In the genomic region with DNA sequence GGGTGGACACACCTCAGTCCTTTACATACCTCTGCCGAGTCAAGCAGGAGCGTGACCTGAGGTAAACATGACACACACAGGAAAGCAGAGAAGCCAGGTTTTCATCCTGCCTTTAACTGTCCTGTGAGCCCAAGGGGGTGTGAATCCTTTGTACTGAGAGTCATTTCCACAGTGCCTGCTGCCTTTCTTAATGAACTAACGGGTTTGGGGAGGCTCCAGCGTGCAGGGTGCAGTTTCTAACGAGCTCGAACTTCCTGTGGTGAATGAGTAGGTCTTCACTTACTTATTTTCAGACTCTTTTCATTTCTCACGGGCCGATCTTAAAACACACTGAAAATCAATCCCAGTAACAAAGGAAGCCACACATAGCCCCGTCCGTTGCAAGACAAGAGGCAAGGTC, we compare ENCODE assay signal across 21 mouse cellular contexts. TPM values are rescaled to one million over a fixed set of nuclear protein-coding genes. Genes with fewer than 3 reads are reported as not detected.
DNase-seq lines count a peak whose midpoint lies in the region; ATAC-seq and TF ChIP-seq lines count a peak whose summit lies in the region.
"Had no signal": no experiment of that assay in that cellular context is flagged by ENCODE, and none has a peak within 500 bp of the region (broad histone marks: within the 10 kb centered on the region; RNA-seq: fewer than 3 reads in every experiment).

No protein-coding gene starts in this region.

- no peaks in the 10 kb centered on the region for H3K9me3 ChIP-seq in lung, postnatal 0 days (ENCODE audit: low read length)
- H3K9me3 ChIP-seq: forebrain, embryonic 12.5 days; heart, embryonic 10.5 days; kidney, embryonic 15.5 days; liver, embryonic 15.5 days; midbrain, embryonic 10.5 days; neural tube, embryonic 12.5 days had no signal

- H3K4me2 ChIP-seq in lung, postnatal 0 days (replicated peaks; ENCODE audit: low read depth, low read length): no peak overlapping the region
- H3K4me2 ChIP-seq: forebrain, embryonic 12.5 days; kidney, embryonic 15.5 days; liver, embryonic 15.5 days; neural tube, embryonic 12.5 days had no signal

- no peaks in the 10 kb centered on the region for H3K36me3 ChIP-seq in lung, postnatal 0 days (ENCODE audit: insufficient read depth, low read length)
- H3K36me3 ChIP-seq: forebrain, embryonic 12.5 days; heart, embryonic 10.5 days; kidney, embryonic 15.5 days; liver, embryonic 15.5 days; midbrain, embryonic 10.5 days; neural tube, embryonic 12.5 days had no signal

- DNase-seq in lung, postnatal 0 days (ENCODE audit: low spot score): peak; percentile 21
- DNase-seq in lung, postnatal 10 days: no peak
- DNase-seq in naive thymus-derived CD4-positive, alpha-beta T cell, adult 2 months (ENCODE audit: low read depth): peak; percentile 72
- DNase-seq in embryo, embryonic 10.5 days (ENCODE audit: low spot score): no peak
- DNase-seq in layer of hippocampus, adult 2 months (ENCODE audit: low spot score in 2 of 2): no peak
- DNase-seq in adrenal gland, adult (ENCODE audit: inconsistent age in 2 of 2, low spot score in 1 of 2): no peak
- DNase-seq: adrenal gland, postnatal 36 days; cerebellum, adult 9-11 months; gastrocnemius, postnatal 36 days; heart, postnatal 36 days had no signal

- H3K27me3 ChIP-seq in lung, postnatal 0 days (replicated peaks; ENCODE audit: insufficient read depth, low read length): 0 out of 2 replicates have a peak, but pooled peaks cover under 1% of the 10 kb centered on the region

- no peak for TF ChIP-seq EP300 in lung, postnatal 0 days (IDR thresholded peaks at IDR 0.05)

- no peak overlapping the region for H3K4me3 ChIP-seq in lung, postnatal 0 days (ENCODE audit: low read depth, low read length)
- no peak overlapping the region for H3K4me3 ChIP-seq in layer of hippocampus, adult 2 months
- H3K4me3 ChIP-seq: forebrain, embryonic 12.5 days; heart, embryonic 10.5 days; kidney, embryonic 15.5 days; liver, embryonic 15.5 days; midbrain, embryonic 10.5 days; neural tube, embryonic 12.5 days had no signal

- no peak for ATAC-seq in lung, postnatal 0 days
- peak; percentile 50 for ATAC-seq in common myeloid progenitor, adult 5-6 weeks (replicated peaks; ENCODE audit: low read depth, poor library complexity, severe bottlenecking)

- no peak for TF ChIP-seq CTCF in lung, postnatal 0 days (IDR thresholded peaks at IDR 0.05)
- TF ChIP-seq CTCF in layer of hippocampus, adult 2 months (conservative IDR thresholded peaks at IDR 0.05): no peak

- H3K9ac ChIP-seq in lung, postnatal 0 days (replicated peaks; ENCODE audit: low read depth): no peak overlapping the region
- H3K9ac ChIP-seq: forebrain, embryonic 12.5 days; kidney, embryonic 15.5 days; liver, embryonic 15.5 days; neural tube, embryonic 12.5 days had no signal

- H3K4me1 ChIP-seq in lung, postnatal 0 days (ENCODE audit: insufficient read depth, low read depth, low read length): peaks cover 4% of the 10 kb centered on the region; the same call in 1 of the 2 replicates
- H3K4me1 ChIP-seq: forebrain, embryonic 12.5 days; midbrain, embryonic 10.5 days; neural tube, embryonic 12.5 days had no signal

- no peak overlapping the region for H3K27ac ChIP-seq in lung, postnatal 0 days (ENCODE audit: low read length)
- H3K27ac ChIP-seq in layer of hippocampus, adult 2 months: no peak overlapping the region
- H3K27ac ChIP-seq: forebrain, embryonic 12.5 days; heart, embryonic 10.5 days; kidney, embryonic 15.5 days; liver, embryonic 15.5 days; midbrain, embryonic 10.5 days; neural tube, embryonic 12.5 days; stomach, postnatal 0 days had no signal

- 51% methylated on average over 10 of the region's 10 CpGs for WGBS in lung, postnatal 0 days

RNA-seq across cellular contexts. Expression of gene Chdh, which starts 5.7 kb away (rescaled TPM):
- 0.80 and 1.5 TPM in 2 replicates for polyA plus RNA-seq in lung, postnatal 0 days (2015; fragmentation: Nextera tagmentation; extraction: Ambion mirVana)
- 37.0 and 38.1 TPM in 2 replicates for total RNA-seq in common myeloid progenitor, adult 5-6 weeks (2017)
- total RNA-seq in layer of hippocampus, adult 2 months (2021): 1 to 10 TPM; 2.2 to 2.5 TPM
- total RNA-seq: MEL had no signal
- polyA plus RNA-seq: C2C12; limb, embryonic 11.5 days; midbrain, embryonic 10.5 days had no signal

RNA-seq across cellular contexts. Expression of gene Il17rb, which starts 5.8 kb away (rescaled TPM):
- polyA plus RNA-seq in lung, postnatal 0 days (2015; fragmentation: Nextera tagmentation; extraction: Ambion mirVana): 0.11 and 0.31 TPM in 2 replicates
- total RNA-seq in common myeloid progenitor, adult 5-6 weeks (2017): 2.9 and 3.9 TPM in 2 replicates
- total RNA-seq in layer of hippocampus, adult 2 months (2021): 1 to 10 TPM; 1.1 to 1.2 TPM
- total RNA-seq: gastrocnemius, postnatal 36 days; heart, postnatal 36 days had no signal

RNA-seq across cellular contexts. Expression of gene Actr8, which starts 36.4 kb away (rescaled TPM):
- 38.5 and 39.2 TPM in 2 replicates for polyA plus RNA-seq in lung, postnatal 0 days (2015; fragmentation: Nextera tagmentation; extraction: Ambion mirVana)
- total RNA-seq in common myeloid progenitor, adult 5-6 weeks (2017): 25.1 and 41.0 TPM in 2 replicates
- 10 to 100 TPM; 84.0 to 90.4 TPM for total RNA-seq in layer of hippocampus, adult 2 months (2021)

RNA-seq across cellular contexts. Expression of gene Selenok, which starts 46.4 kb away (rescaled TPM):
- polyA plus RNA-seq in lung, postnatal 0 days (2015; fragmentation: Nextera tagmentation; extraction: Ambion mirVana): 445 and 477 TPM in 2 replicates
- total RNA-seq in common myeloid progenitor, adult 5-6 weeks (2017): 155 and 175 TPM in 2 replicates
- 100 to 1,000 TPM; 107 to 110 TPM for total RNA-seq in layer of hippocampus, adult 2 months (2021)

Comparison
In these comparisons a context has a peak if more than half of its experiments do, and no peak if none do; other contexts are left out.
1. DNase-seq: peak in lung, postnatal 0 days (single experiment) and naive thymus-derived CD4-positive, alpha-beta T cell, adult 2 months (single experiment); none in lung, postnatal 10 days (single experiment), embryo, embryonic 10.5 days (single experiment), layer of hippocampus, adult 2 months (0 of 2) and adrenal gland, adult (0 of 2).
2. RNA of gene Chdh, which starts 5.7 kb away (total RNA-seq): 37.0 to 38.1 TPM in common myeloid progenitor, adult 5-6 weeks; 2.2 to 2.5 TPM in layer of hippocampus, adult 2 months; every median in the first group is over 10 times any median in the second.